Mouse (Mus musculus) myocyte (in vitro differentiated cells): ENCODE results near the gene Lins1. TPM values are rescaled to one million over a fixed set of nuclear protein-coding genes. Genes with fewer than 3 reads are reported as not detected.

Experiments
- H3K27me3 ChIP-seq: one replicate; pipeline ENCODE4 v1.6.1; 2011; ENCODE audit not compliant: control insufficient read depth, insufficient read depth, insufficient read length
- H3K36me3 ChIP-seq: one replicate; pipeline ENCODE4 v1.6.1; 2011; ENCODE audit not compliant: control insufficient read depth, insufficient read depth
- H3K4me2 ChIP-seq: one replicate; pipeline ENCODE4 v1.6.1; 2011; ENCODE audit warnings: low read depth, control low read depth
- H3K4me3 ChIP-seq: one replicate; pipeline ENCODE4 v1.5.1; 2011; ENCODE audit warnings: mild to moderate bottlenecking, control low read depth, moderate library complexity
- H3K79me2 ChIP-seq: one replicate; pipeline ENCODE4 v1.6.1; 2011; ENCODE audit not compliant: control insufficient read depth, insufficient read depth
- H3ac ChIP-seq: one replicate; pipeline ENCODE4 v1.6.1; 2011; ENCODE audit not compliant: control insufficient read depth, insufficient read length
- CEBPB ChIP-seq: IDR thresholded peaks from 2 replicates; pipeline ENCODE4 v1.6.1; 2011; ENCODE audit warnings: mild to moderate bottlenecking, moderate library complexity; ENCODE audit not compliant: poor library complexity, insufficient read depth, severe bottlenecking
- E2F4 ChIP-seq: IDR thresholded peaks from one replicate; pipeline ENCODE4 v1.6.1; 2011; ENCODE audit warnings: mild to moderate bottlenecking, control low read depth, moderate library complexity; ENCODE audit not compliant: insufficient read depth
- MAX ChIP-seq: IDR thresholded peaks from one replicate; pipeline ENCODE4 v1.6.1; 2011; ENCODE audit warnings: low read depth, mild to moderate bottlenecking, control low read depth
- MYOD1 ChIP-seq, 3 experiments: IDR thresholded peaks; one replicate each; pipeline ENCODE4 v1.6.1; 2011; ENCODE audit warnings: control low read depth in 2 of 3, low read depth in 2 of 3, mild to moderate bottlenecking in 2 of 3, moderate library complexity in 1 of 3; ENCODE audit not compliant: insufficient read length in 2 of 3, control insufficient read depth in 1 of 3
- MYOG ChIP-seq, 3 experiments: IDR thresholded peaks; one replicate each; pipeline ENCODE4 v1.6.1; 2011; ENCODE audit warnings: control low read depth in 2 of 3, low read depth in 2 of 3, mild to moderate bottlenecking in 2 of 3; ENCODE audit not compliant: insufficient read length in 2 of 3, control insufficient read depth in 1 of 3, insufficient read depth in 1 of 3
- POLR2A ChIP-seq: IDR thresholded peaks from one replicate; pipeline ENCODE4 v1.6.1; 2011; ENCODE audit warnings: low read depth, mild to moderate bottlenecking, control low read depth, moderate library complexity; ENCODE audit not compliant: insufficient read length
- POLR2AphosphoS2 ChIP-seq: IDR thresholded peaks from one replicate; pipeline ENCODE4 v1.6.1; 2011; ENCODE audit warnings: low read depth, control low read depth; ENCODE audit not compliant: insufficient read length
- REST ChIP-seq: IDR thresholded peaks from one replicate; pipeline ENCODE4 v1.6.1; 2011; ENCODE audit warnings: mild to moderate bottlenecking, control low read depth, moderate library complexity; ENCODE audit not compliant: insufficient read depth, insufficient read length
- SRF ChIP-seq: IDR thresholded peaks from one replicate; pipeline ENCODE4 v1.6.1; 2011; ENCODE audit warnings: low read depth; ENCODE audit not compliant: control insufficient read depth, insufficient read length
- TCF12 ChIP-seq: IDR thresholded peaks from one replicate; pipeline ENCODE4 v1.6.1; 2011; ENCODE audit warnings: mild to moderate bottlenecking, control low read depth; ENCODE audit not compliant: poor library complexity, insufficient read depth, severe bottlenecking
- TCF3 ChIP-seq: IDR thresholded peaks from one replicate; pipeline ENCODE4 v1.6.1; 2011; ENCODE audit warnings: low read depth, control low read depth; ENCODE audit not compliant: insufficient read length
- USF1 ChIP-seq: IDR thresholded peaks from one replicate; pipeline ENCODE4 v1.6.1; 2011; ENCODE audit warnings: low read depth, mild to moderate bottlenecking, control low read depth, moderate library complexity
- polyA plus RNA-seq: library from polyadenylated mRNA; unstranded; fragments of >200 nt; fragmentation: generic; extraction: Trizol; gene quantifications from one replicate; pipeline ENCODE4 v1.2.1, GENCODE M21; 2012; ENCODE audit warnings: missing spikeins

Lins1 gene
- polyA plus RNA-seq, 1 experiment = 6.7 TPM

DNA sequence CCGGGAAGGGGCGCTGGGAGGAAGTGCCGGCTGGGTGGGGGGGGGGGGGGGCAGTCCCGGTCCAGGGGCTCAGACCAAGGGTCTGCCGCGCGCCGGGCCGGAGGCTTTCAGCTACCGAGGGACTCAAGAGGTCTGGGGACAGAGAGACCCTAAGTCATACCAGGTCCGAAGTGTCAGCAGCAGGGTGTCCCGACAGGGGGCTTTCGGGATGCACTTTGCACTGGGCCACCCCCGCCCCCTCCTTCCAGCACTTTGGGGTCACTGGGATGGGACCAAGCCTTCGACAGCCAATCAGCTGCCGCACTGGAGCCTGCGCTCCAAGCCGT lies 432 bp upstream of the Lins1 start, which contains the start of gene Asb7:
Gene Asb7 (minus strand): TSS at position 303 of the 326 bp plus-strand sequence.
- peak within 1 kb of the TSS; percentile 96 for H3ac ChIP-seq
- H3K4me3 ChIP-seq = peak within 1 kb of the TSS; percentile 62
- H3K27me3 ChIP-seq = no peaks in the 10 kb centered on the region
- TF ChIP-seq SRF (no peak), E2F4 (no peak), TCF3 (no peak), POLR2A (peak; percentile 51), POLR2AphosphoS2 (peak; percentile 20), MAX (no peak)
- peaks cover 32% of the 10 kb centered on the region for H3K79me2 ChIP-seq
- H3K4me2 ChIP-seq = peak within 1 kb of the TSS; percentile 99
- peaks cover 7% of the 10 kb centered on the region for H3K36me3 ChIP-seq

DNA sequence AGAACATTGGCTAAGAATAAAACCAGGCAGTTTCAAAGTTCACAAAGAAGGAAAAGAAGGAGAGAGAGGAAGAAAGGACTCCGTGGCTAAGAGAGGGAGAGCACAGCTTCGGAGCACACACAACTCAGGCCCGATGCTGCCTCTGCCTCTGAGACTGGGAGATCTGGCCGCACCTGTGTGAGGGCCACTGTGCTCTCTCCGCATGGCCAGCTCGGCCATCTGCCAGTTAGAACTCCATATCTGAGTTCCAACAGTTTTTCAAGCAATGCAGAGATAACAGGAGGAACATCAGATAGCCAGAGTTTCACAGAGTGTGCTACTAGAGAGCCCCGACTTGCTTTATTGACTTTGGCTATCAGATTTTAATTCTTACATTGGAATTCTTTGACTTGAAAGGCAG lies 4.8 kb downstream of the Lins1 start:
- Histone ChIP-seq H3K79me2 (peaks cover 20% of the 10 kb centered on the region), H3K27me3 (no peaks in the 10 kb centered on the region), H3K4me2 (no peak overlapping the region), H3K4me3 (no peak overlapping the region), H3K36me3 (peaks cover 12% of the 10 kb centered on the region), H3ac (no peak overlapping the region)
- TF ChIP-seq MAX (no peak), SRF (no peak), REST (no peak), MYOD1 (IDR thresholded peaks at IDR 0.05; ENCODE audit: control insufficient read depth in 1 of 3, insufficient read length in 2 of 3, low read depth in 2 of 3) (no peak), MYOG (IDR thresholded peaks at IDR 0.05; ENCODE audit: control insufficient read depth in 1 of 3, insufficient read depth in 1 of 3, insufficient read length in 2 of 3, low read depth in 2 of 3) (no peak), POLR2A (no peak), USF1 (no peak), E2F4 (no peak), TCF3 (no peak), POLR2AphosphoS2 (no peak), CEBPB (no peak), TCF12 (no peak)

DNA sequence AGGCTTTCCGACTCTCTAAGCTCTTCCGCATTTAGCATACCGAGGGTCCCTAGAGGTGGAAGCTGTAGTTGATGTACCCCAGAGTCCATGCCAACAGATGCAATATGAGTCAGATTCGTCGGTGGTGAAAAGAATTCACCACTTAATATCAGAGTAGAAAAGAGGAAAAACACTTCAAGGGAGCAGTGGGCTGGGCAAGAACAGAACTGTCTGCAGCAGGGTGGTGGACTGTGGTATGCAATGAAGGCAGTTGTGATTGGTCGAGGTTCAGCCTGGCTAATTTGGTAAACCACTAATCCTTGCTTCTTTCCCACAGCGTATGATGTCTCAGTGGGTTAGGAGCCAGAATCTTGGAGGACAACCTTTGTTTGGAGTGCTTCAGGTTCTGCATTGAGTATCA lies 13.0 kb downstream of the Lins1 start:
- Histone ChIP-seq H3K36me3 (peaks cover 3% of the 10 kb centered on the region), H3K4me3 (no peak overlapping the region), H3K4me2 (no peak overlapping the region), H3ac (no peak overlapping the region), H3K27me3 (no peaks in the 10 kb centered on the region), H3K79me2 (no peaks in the 10 kb centered on the region)
- TF ChIP-seq POLR2AphosphoS2 (no peak), REST (no peak), USF1 (no peak), TCF12 (no peak), MYOD1 (IDR thresholded peaks at IDR 0.05; ENCODE audit: control insufficient read depth in 1 of 3, insufficient read length in 2 of 3, low read depth in 2 of 3) (no peak), POLR2A (no peak), CEBPB (no peak), MYOG (IDR thresholded peaks at IDR 0.05; ENCODE audit: control insufficient read depth in 1 of 3, insufficient read depth in 1 of 3, insufficient read length in 2 of 3, low read depth in 2 of 3) (no peak), MAX (no peak), E2F4 (no peak), TCF3 (no peak), SRF (no peak)

DNA sequence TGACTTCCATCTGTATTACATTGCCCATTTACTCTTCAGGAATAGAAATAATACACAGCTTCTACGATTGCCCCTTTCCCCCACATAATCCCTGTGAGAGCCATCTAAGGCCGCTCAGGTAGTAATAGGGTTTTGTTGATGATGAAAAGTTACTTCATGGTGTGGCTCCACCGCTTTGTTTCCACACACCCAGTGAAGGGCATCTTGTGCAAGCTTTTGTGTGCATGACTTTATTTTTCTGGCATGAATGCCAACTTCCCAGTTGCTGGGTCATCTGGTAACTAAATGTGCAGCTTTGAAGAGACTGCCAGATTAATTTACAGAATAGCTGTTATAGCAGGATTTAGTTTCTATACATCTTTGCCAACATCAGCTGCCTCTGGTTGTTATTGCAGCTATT lies 14.9 kb downstream of the Lins1 start:
- no peaks in the 10 kb centered on the region for H3K36me3 ChIP-seq
- no peak overlapping the region for H3K4me3 ChIP-seq
- TF ChIP-seq CEBPB (no peak), E2F4 (no peak), TCF12 (no peak), USF1 (no peak), REST (no peak), SRF (no peak), MYOD1 (IDR thresholded peaks at IDR 0.05; ENCODE audit: control insufficient read depth in 1 of 3, insufficient read length in 2 of 3, low read depth in 2 of 3) (no peak), MYOG (IDR thresholded peaks at IDR 0.05; ENCODE audit: control insufficient read depth in 1 of 3, insufficient read depth in 1 of 3, insufficient read length in 2 of 3, low read depth in 2 of 3) (no peak), TCF3 (no peak)
- H3ac ChIP-seq = no peak overlapping the region
- H3K79me2 ChIP-seq = no peaks in the 10 kb centered on the region
- H3K27me3 ChIP-seq = no peaks in the 10 kb centered on the region
- H3K4me2 ChIP-seq = no peak overlapping the region

DNA sequence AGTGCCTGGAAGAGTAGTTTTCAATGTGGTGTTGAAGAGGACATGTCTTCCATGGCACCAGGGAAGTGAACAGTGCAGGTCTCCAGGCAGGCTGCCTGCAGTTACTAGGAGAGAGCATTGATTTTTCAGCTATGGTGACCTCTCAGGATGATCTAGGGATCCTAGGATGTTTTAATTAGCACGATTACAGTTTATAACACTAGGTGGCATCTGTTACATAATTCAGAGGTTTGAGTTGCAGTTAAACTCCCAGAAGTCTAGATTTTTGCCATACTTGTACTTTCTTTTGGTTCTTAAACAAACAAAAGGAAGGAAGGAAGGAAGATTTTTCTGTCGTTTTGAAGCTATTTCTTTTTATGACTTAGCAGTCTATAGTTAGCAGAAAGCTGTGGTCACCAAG lies 21.5 kb downstream of the Lins1 start:
- no peak for TF ChIP-seq MYOG (IDR thresholded peaks at IDR 0.05; ENCODE audit: control insufficient read depth in 1 of 3, insufficient read depth in 1 of 3, insufficient read length in 2 of 3, low read depth in 2 of 3)
- TF ChIP-seq MYOD1 (IDR thresholded peaks at IDR 0.05; ENCODE audit: control insufficient read depth in 1 of 3, insufficient read length in 2 of 3, low read depth in 2 of 3) = no peak
- TF ChIP-seq SRF = no peak
- no peak for TF ChIP-seq MAX
- no peak for TF ChIP-seq TCF3
- no peak for TF ChIP-seq TCF12
- TF ChIP-seq USF1 = no peak
- TF ChIP-seq CEBPB = no peak
- no peak for TF ChIP-seq POLR2AphosphoS2
- no peak for TF ChIP-seq POLR2A
- TF ChIP-seq REST = no peak
- no peak for TF ChIP-seq E2F4
- Histone ChIP-seq H3K79me2 (no peaks in the 10 kb centered on the region), H3ac (no peak overlapping the region), H3K4me3 (no peak overlapping the region), H3K36me3 (peaks cover 18% of the 10 kb centered on the region), H3K4me2 (no peak overlapping the region), H3K27me3 (no peaks in the 10 kb centered on the region)
